Mouse (Mus musculus) forebrain, embryonic 16.5 days (tissue): ENCODE results near the gene Ube2h. TPM values are rescaled to one million over a fixed set of nuclear protein-coding genes. Genes with fewer than 3 reads are reported as not detected.
A peak's percentile ranks its signal among the peaks of the same experiment; 100 is the strongest.

Source experiments
- ATAC-seq: fragments of 200-750 bp; cut with Nextera tagmentation; 2 replicates; pipeline ENCODE4 v1.8.0; 2017; ENCODE audit warnings: mild to moderate bottlenecking, moderate library complexity
- H3K27ac ChIP-seq: fragments of 300-500 bp; sonication (generic); 2 replicates; pipeline ENCODE4 v1.5.1; 2014; ENCODE audit warnings: low read length, control low read depth
- H3K27me3 ChIP-seq: fragments of 300-500 bp; sonication (generic); replicated peaks from 2 replicates; pipeline ENCODE4 v1.6.1; 2014; ENCODE audit warnings: low read length; ENCODE audit not compliant: control insufficient read depth, insufficient read depth
- H3K36me3 ChIP-seq: fragments of 300-500 bp; sonication (generic); 2 replicates; pipeline ENCODE4 v1.6.1; 2014; ENCODE audit not compliant: control insufficient read depth, insufficient read depth
- H3K4me1 ChIP-seq: fragments of 300-500 bp; sonication (generic); replicated peaks from 2 replicates; pipeline ENCODE4 v1.6.1; 2014; ENCODE audit warnings: low read length; ENCODE audit not compliant: control insufficient read depth, insufficient read depth
- H3K4me2 ChIP-seq: fragments of 300-500 bp; sonication (generic); 2 replicates; pipeline ENCODE4 v1.6.1; 2014; ENCODE audit warnings: mild to moderate bottlenecking, low read length, control low read depth
- H3K4me3 ChIP-seq: fragments of 300-500 bp; sonication (generic); replicated peaks from 2 replicates; pipeline ENCODE4 v1.5.1; 2014; ENCODE audit warnings: mild to moderate bottlenecking, low read length, control low read depth
- H3K9ac ChIP-seq: fragments of 300-500 bp; sonication (generic); replicated peaks from 2 replicates; pipeline ENCODE4 v1.6.1; 2014; ENCODE audit warnings: low read depth, low read length, control low read depth
- H3K9me3 ChIP-seq: fragments of 300-500 bp; sonication (generic); 2 replicates; pipeline ENCODE4 v1.6.1; 2016; ENCODE audit warnings: low read length; ENCODE audit not compliant: control insufficient read depth
- WGBS: fragments of 180-500 bp; shearing (Covaris S2); extraction: QIAGEN DNeasy Blood & Tissue Kit; methylation state at CpG from one replicate; pipeline ENCODE4 v1.1.7; 2014; 5-methylcytosine and 5-hydroxymethylcytosine counted together
- polyA plus RNA-seq: library from polyadenylated mRNA; unstranded; fragments of >200 nt; fragmentation: Nextera tagmentation; extraction: Ambion mirVana; gene quantifications from 2 replicates; pipeline ENCODE4 v1.2.1, GENCODE M21; 2015

Gene Ube2h
- polyA plus RNA-seq, 1 experiment from 2014 or later: 65.9 TPM

GRCm38 (mm10) chr6:30228921-30229320 lies 75.4 kb downstream of the Ube2h start:
- Histone ChIP-seq H3K9ac (no peak overlapping the region), H3K27ac (no peak overlapping the region), H3K27me3 (no peaks in the 10 kb centered on the region), H3K4me3 (no peak overlapping the region), H3K4me2 (no peak overlapping the region), H3K9me3 (no peaks in the 10 kb centered on the region), H3K36me3 (peaks cover 2% of the 10 kb centered on the region; the same call in 1 of the 2 replicates), H3K4me1 (no peaks in the 10 kb centered on the region)
- WGBS: 86% methylated on average over 2 of the region's 2 CpGs
- ATAC-seq: no peak

DNA sequence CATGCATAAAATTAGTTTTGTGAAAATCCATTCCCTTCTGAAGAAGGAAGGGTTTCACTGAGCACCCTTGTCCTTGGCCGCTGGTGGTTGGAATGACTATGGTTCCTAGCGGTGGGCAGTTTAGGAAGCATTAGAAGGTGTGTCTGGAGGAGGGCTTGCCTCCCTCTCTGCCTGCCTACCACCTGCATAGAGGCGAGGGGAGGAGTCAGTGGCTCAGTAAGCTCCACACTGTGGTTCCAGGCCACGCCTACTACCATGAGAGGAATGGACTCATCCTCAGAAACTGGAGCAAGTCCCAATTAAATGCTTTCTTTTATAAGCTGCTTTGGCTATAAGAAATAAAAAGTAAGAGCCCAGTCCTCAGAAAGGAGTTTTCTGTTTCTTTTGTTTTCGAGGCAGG lies 76.0 kb downstream of the Ube2h start:
- no peak for ATAC-seq
- H3K27me3 ChIP-seq: no peaks in the 10 kb centered on the region
- 75% methylated on average over 5 of the region's 5 CpGs for WGBS
- no peaks in the 10 kb centered on the region for H3K4me1 ChIP-seq
- peaks cover 2% of the 10 kb centered on the region; the same call in 1 of the 2 replicates for H3K36me3 ChIP-seq
- no peak overlapping the region for H3K4me2 ChIP-seq
- no peaks in the 10 kb centered on the region for H3K9me3 ChIP-seq
- no peak overlapping the region for H3K9ac ChIP-seq
- H3K4me3 ChIP-seq: no peak overlapping the region
- H3K27ac ChIP-seq: no peak overlapping the region

DNA sequence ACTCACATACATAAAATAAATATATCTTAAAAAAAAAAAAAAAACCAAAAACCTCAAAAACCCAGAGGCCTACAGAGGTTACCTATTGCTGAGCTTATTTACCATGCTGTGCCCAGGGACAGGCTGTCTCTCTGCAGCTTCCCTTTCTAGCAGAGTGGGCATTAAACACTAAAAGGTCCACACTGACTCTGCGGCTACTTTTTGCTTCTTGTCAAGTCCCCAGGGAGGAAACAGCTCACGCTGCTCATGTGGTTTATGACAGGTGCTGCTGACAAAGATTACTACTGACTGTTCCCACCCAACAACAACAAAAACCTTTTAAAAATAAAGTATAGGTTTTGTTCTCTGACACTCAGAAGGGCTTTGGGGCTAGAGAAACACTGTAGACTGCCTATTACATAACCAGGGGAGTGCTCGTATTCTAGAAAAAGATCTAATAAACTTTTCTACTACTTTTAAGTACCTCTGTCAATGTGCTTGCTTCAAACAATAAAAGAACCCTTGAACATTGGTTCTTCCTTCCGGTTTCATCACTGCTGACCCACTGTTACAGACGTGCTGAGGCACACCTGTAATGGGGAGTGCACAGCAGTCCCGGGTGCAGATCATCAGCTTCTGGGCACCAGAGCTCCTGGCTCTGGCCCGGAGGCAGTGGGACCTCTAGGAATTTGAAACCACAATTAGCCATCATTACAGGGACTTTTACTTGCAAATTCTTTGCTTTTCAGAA lies 77.2 kb downstream of the Ube2h start:
- ATAC-seq: no peak
- no peaks in the 10 kb centered on the region for H3K27me3 ChIP-seq
- no peak overlapping the region for H3K27ac ChIP-seq
- 89% methylated on average over 7 of the region's 7 CpGs for WGBS
- H3K9ac ChIP-seq: no peak overlapping the region
- H3K4me2 ChIP-seq: no peak overlapping the region
- no peaks in the 10 kb centered on the region for H3K9me3 ChIP-seq
- peaks cover 7% of the 10 kb centered on the region for H3K4me1 ChIP-seq
- peaks cover 2% of the 10 kb centered on the region; the same call in 1 of the 2 replicates for H3K36me3 ChIP-seq
- no peak overlapping the region for H3K4me3 ChIP-seq

- H3K4me1 ChIP-seq: peaks cover 9% of the 10 kb centered on the region
- H3K36me3 ChIP-seq: peaks cover 7% of the 10 kb centered on the region; the same call in 1 of the 2 replicates
- H3K4me3 ChIP-seq: no peak overlapping the region
- ATAC-seq: no peak
- WGBS: 90% methylated on average over 1 of the region's 1 CpGs
- H3K9ac ChIP-seq: no peak overlapping the region
- H3K4me2 ChIP-seq: no peak overlapping the region
- no peaks in the 10 kb centered on the region for H3K9me3 ChIP-seq
- H3K27ac ChIP-seq: no peak overlapping the region
- H3K27me3 ChIP-seq: no peaks in the 10 kb centered on the region
Observed at GRCm38 (mm10) chr6:30224693-30225092, 79.6 kb downstream of the Ube2h start.

DNA sequence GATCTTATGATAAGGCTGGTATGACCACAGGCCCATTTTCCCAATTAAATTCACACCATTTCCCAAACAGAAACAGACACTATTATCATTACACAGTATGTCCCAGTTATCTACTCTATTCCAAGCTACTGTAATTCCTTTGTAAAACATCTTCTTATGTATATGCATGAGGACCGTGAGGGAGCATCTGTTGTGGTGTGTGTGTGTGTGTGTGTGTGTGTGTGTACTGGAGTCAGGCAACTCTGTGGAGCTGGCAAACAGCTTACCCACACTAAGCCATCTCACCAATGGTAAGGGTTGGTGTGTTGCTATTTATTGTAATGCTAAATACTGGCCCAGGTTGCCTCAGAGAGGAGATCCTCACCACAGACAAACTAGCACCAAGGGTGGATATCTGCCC lies 82.0 kb downstream of the Ube2h start:
- no peak overlapping the region; the same call in none of the 2 replicates for H3K27ac ChIP-seq

GRCm38 (mm10) chr6:30217581-30217980 lies 86.8 kb downstream of the Ube2h start:
- no peak overlapping the region for H3K9ac ChIP-seq
- H3K27ac ChIP-seq: no peak overlapping the region
- H3K36me3 ChIP-seq: 0 out of 2 replicates have a peak, but pooled peaks cover 7% of the 10 kb centered on the region
- peaks cover 5% of the 10 kb centered on the region for H3K4me1 ChIP-seq
- no peak overlapping the region for H3K4me2 ChIP-seq
- ATAC-seq: no peak
- no peaks in the 10 kb centered on the region for H3K9me3 ChIP-seq
- H3K27me3 ChIP-seq: no peaks in the 10 kb centered on the region
- no peak overlapping the region for H3K4me3 ChIP-seq
- WGBS: 97% methylated on average over 3 of the region's 3 CpGs

More for the DNA sequence above, 82.0 kb downstream of the Ube2h start:
- H3K36me3 ChIP-seq: peaks cover 9% of the 10 kb centered on the region; the same call in 1 of the 2 replicates
- WGBS: 40% methylated on average over 1 of the region's 1 CpGs
- peaks cover 9% of the 10 kb centered on the region for H3K4me1 ChIP-seq
- H3K9ac ChIP-seq: no peak overlapping the region
- no peaks in the 10 kb centered on the region for H3K9me3 ChIP-seq
- no peaks in the 10 kb centered on the region for H3K27me3 ChIP-seq
- ATAC-seq: peak; percentile 86
- no peak overlapping the region for H3K4me3 ChIP-seq
- no peak overlapping the region for H3K4me2 ChIP-seq

- no peaks in the 10 kb centered on the region for H3K9me3 ChIP-seq
- 96% methylated on average over 8 of the region's 8 CpGs for WGBS
- no peak overlapping the region for H3K9ac ChIP-seq
- H3K27me3 ChIP-seq: no peaks in the 10 kb centered on the region
- H3K36me3 ChIP-seq: no peaks in the 10 kb centered on the region
- H3K4me3 ChIP-seq: no peak overlapping the region
- H3K4me2 ChIP-seq: no peak overlapping the region
- no peak overlapping the region for H3K27ac ChIP-seq
- ATAC-seq: no peak
- no peaks in the 10 kb centered on the region for H3K4me1 ChIP-seq
Observed at GRCm38 (mm10) chr6:30212468-30212867, 91.9 kb downstream of the Ube2h start.

- no peak for ATAC-seq
- Histone ChIP-seq H3K27me3 (no peaks in the 10 kb centered on the region), H3K4me2 (no peak overlapping the region)
Observed at GRCm38 (mm10) chr6:30211641-30212455, 92.5 kb downstream of the Ube2h start.

GRCm38 (mm10) chr6:30210788-30211187 lies 93.6 kb downstream of the Ube2h start:
- peaks cover under 1% of the 10 kb centered on the region for H3K4me1 ChIP-seq
- no peak overlapping the region for H3K9ac ChIP-seq
- H3K27ac ChIP-seq: no peak overlapping the region
- H3K27me3 ChIP-seq: no peaks in the 10 kb centered on the region
- no peaks in the 10 kb centered on the region for H3K36me3 ChIP-seq
- WGBS: 31% methylated on average over 5 of the region's 5 CpGs
- no peak overlapping the region for H3K4me2 ChIP-seq
- ATAC-seq: peak; percentile 71
- no peak overlapping the region for H3K4me3 ChIP-seq
- H3K9me3 ChIP-seq: no peaks in the 10 kb centered on the region

More at GRCm38 (mm10) chr6:30211641-30212455, 92.5 kb downstream of the Ube2h start:
- Histone ChIP-seq H3K4me3 (no peak overlapping the region), H3K9me3 (no peaks in the 10 kb centered on the region), H3K9ac (no peak overlapping the region), H3K27ac (no peak overlapping the region), H3K4me1 (no peaks in the 10 kb centered on the region), H3K36me3 (no peaks in the 10 kb centered on the region)
- 69% methylated on average over 16 of the region's 16 CpGs for WGBS
